In genomic region chr16:24083966-24084365, GRCm38 (mm10) we compare ENCODE assay signal across 21 mouse cellular contexts.
DNase-seq lines count a peak whose midpoint lies in the region; ATAC-seq and TF ChIP-seq lines count a peak whose summit lies in the region.
"Had no signal": no experiment of that assay in that cellular context is flagged by ENCODE, and none has a peak within 500 bp of the region (broad histone marks: within the 10 kb centered on the region; RNA-seq: fewer than 3 reads in every experiment).

No protein-coding gene starts in this region.

- H3K9ac ChIP-seq in liver, embryonic 11.5 days (ENCODE audit: low read depth, low read length), result no peak overlapping the region
- H3K9ac ChIP-seq in liver, embryonic 12.5 days, result no peak overlapping the region
- H3K9ac ChIP-seq in intestine, postnatal 0 days (ENCODE audit: low read depth, low read length), result no peak overlapping the region
- H3K9ac ChIP-seq: forebrain, embryonic 13.5 days; forebrain, postnatal 0 days; heart, embryonic 12.5 days; hindbrain, embryonic 13.5 days had no signal

- H3K36me3 ChIP-seq in liver, embryonic 11.5 days (ENCODE audit: control insufficient read depth, insufficient read depth, low read length), result no peaks in the 10 kb centered on the region
- H3K36me3 ChIP-seq in liver, embryonic 12.5 days, result no peaks in the 10 kb centered on the region
- no peaks in the 10 kb centered on the region for H3K36me3 ChIP-seq in intestine, postnatal 0 days (ENCODE audit: control insufficient read depth, insufficient read depth)
- H3K36me3 ChIP-seq: embryonic facial prominence, embryonic 10.5 days; G1E; heart, embryonic 12.5 days; hindbrain, embryonic 13.5 days had no signal

- no peaks in the 10 kb centered on the region for H3K9me3 ChIP-seq in liver, embryonic 11.5 days (ENCODE audit: control insufficient read depth, low read length)
- no peaks in the 10 kb centered on the region for H3K9me3 ChIP-seq in liver, embryonic 12.5 days (replicated peaks)
- H3K9me3 ChIP-seq in intestine, postnatal 0 days (ENCODE audit: control insufficient read depth), result no peaks in the 10 kb centered on the region
- H3K9me3 ChIP-seq: embryonic facial prominence, embryonic 10.5 days; forebrain, embryonic 13.5 days; heart, embryonic 12.5 days; hindbrain, embryonic 13.5 days had no signal

- H3K4me2 ChIP-seq in liver, embryonic 11.5 days, result no peak overlapping the region
- no peak overlapping the region for H3K4me2 ChIP-seq in liver, embryonic 12.5 days
- no peak overlapping the region for H3K4me2 ChIP-seq in intestine, postnatal 0 days (replicated peaks; ENCODE audit: low read depth)
- H3K4me2 ChIP-seq: forebrain, embryonic 13.5 days; heart, embryonic 12.5 days; hindbrain, embryonic 13.5 days had no signal

- H3K27me3 ChIP-seq in liver, embryonic 11.5 days (replicated peaks; ENCODE audit: control insufficient read depth, insufficient read depth, low read length), result no peaks in the 10 kb centered on the region
- no peaks in the 10 kb centered on the region for H3K27me3 ChIP-seq in liver, embryonic 12.5 days (replicated peaks)
- H3K27me3 ChIP-seq in intestine, postnatal 0 days (replicated peaks; ENCODE audit: control insufficient read depth, insufficient read depth, low read length), result no peaks in the 10 kb centered on the region
- H3K27me3 ChIP-seq: forebrain, embryonic 13.5 days; hindbrain, embryonic 13.5 days had no signal

- H3K4me3 ChIP-seq in liver, embryonic 11.5 days (ENCODE audit: low read depth, low read length), result no peak overlapping the region
- H3K4me3 ChIP-seq in liver, embryonic 12.5 days, result no peak overlapping the region
- no peak overlapping the region for H3K4me3 ChIP-seq in intestine, postnatal 0 days (ENCODE audit: low read depth, low read length)
- H3K4me3 ChIP-seq: embryonic facial prominence, embryonic 10.5 days; forebrain, embryonic 13.5 days; gastrocnemius, adult 2 months; heart, embryonic 12.5 days; hindbrain, embryonic 13.5 days had no signal

- DNase-seq in adrenal gland, adult 2 months, result peak; percentile 25
- DNase-seq in adrenal gland, postnatal 4 days (ENCODE audit: low spot score in 2 of 2), result no peak
- DNase-seq in liver, embryonic 11.5 days (ENCODE audit: low spot score), result peak; percentile 19
- DNase-seq in yolk sac, embryonic 10.5 days (ENCODE audit: low spot score), result peak; percentile 30
- DNase-seq in frontal cortex, postnatal 14 days (ENCODE audit: low spot score in 2 of 2), result no peak
- no peak for DNase-seq in cerebellum, adult 18-20 months
- DNase-seq: adrenal gland, postnatal 10 days; B cell, adult 2 months; cerebellum, postnatal 10 days; forebrain, postnatal 0 days; gastrocnemius, adult 2 months; gastrocnemius, postnatal 25 days had no signal

- 60% methylated on average over 8 of the region's 8 CpGs for WGBS in liver, embryonic 11.5 days
- WGBS in liver, embryonic 12.5 days (ENCODE audit: insufficient replicate concordance), result 48% methylated on average over 8 of the region's 8 CpGs
- 46% methylated on average over 8 of the region's 8 CpGs for WGBS in intestine, postnatal 0 days

- ATAC-seq in liver, embryonic 11.5 days (replicated peaks; ENCODE audit: low FRiP score), result no peak
- no peak for ATAC-seq in liver, embryonic 12.5 days
- ATAC-seq in intestine, postnatal 0 days, result peak; percentile 57
- ATAC-seq: CD4-positive, CD25-positive, alpha-beta regulatory T cell, adult 4 months; forebrain, embryonic 13.5 days; forebrain, postnatal 0 days; hindbrain, postnatal 0 days had no signal

- TF ChIP-seq CTCF in intestine, postnatal 0 days (IDR thresholded peaks at IDR 0.05; ENCODE audit: low read depth), result no peak

- H3K4me1 ChIP-seq in liver, embryonic 11.5 days (replicated peaks; ENCODE audit: control insufficient read depth, insufficient read depth, low read length), result no peaks in the 10 kb centered on the region
- no peaks in the 10 kb centered on the region for H3K4me1 ChIP-seq in liver, embryonic 12.5 days
- 0 out of 2 replicates have a peak, but pooled peaks cover 3% of the 10 kb centered on the region for H3K4me1 ChIP-seq in intestine, postnatal 0 days (replicated peaks; ENCODE audit: control insufficient read depth, insufficient read depth, low read length)
- H3K4me1 ChIP-seq: embryonic facial prominence, embryonic 10.5 days; forebrain, embryonic 13.5 days; heart, embryonic 12.5 days; hindbrain, embryonic 13.5 days had no signal

- no peak overlapping the region for H3K27ac ChIP-seq in liver, embryonic 11.5 days (ENCODE audit: low read depth, low read length)
- no peak overlapping the region for H3K27ac ChIP-seq in liver, embryonic 12.5 days
- no peak overlapping the region for H3K27ac ChIP-seq in intestine, postnatal 0 days (ENCODE audit: low read depth, low read length)
- H3K27ac ChIP-seq: embryonic facial prominence, embryonic 10.5 days; forebrain, embryonic 13.5 days; gastrocnemius, adult 2 months; hindbrain, embryonic 13.5 days; hindbrain, postnatal 0 days had no signal

Comparison
In these comparisons a context has a peak if more than half of its experiments do, and no peak if none do; other contexts are left out.
1. DNase-seq: peak in adrenal gland, adult 2 months (single experiment), liver, embryonic 11.5 days (single experiment) and yolk sac, embryonic 10.5 days (single experiment); none in adrenal gland, postnatal 4 days (0 of 2), frontal cortex, postnatal 14 days (0 of 2) and cerebellum, adult 18-20 months (0 of 2).